Mouse (Mus musculus) retina, postnatal 7 days (tissue): Measurements from ENCODE around the gene Nr0b2.
"Not testable (repeated sequence)": the region's sequence is repeated elsewhere in the genome, so short reads cannot be mapped to it uniquely, and the experiment has no call there.

Source experiments
- DNase-seq: peaks from one replicate; pipeline ENCODE4 v3.0.0-alpha.2; 2012; ENCODE audit warnings: low read depth, low spot score

Nr0b2 gene

GRCm38 (mm10) chr4:133552768-133553447, at the start of gene Nr0b2:
Gene Nr0b2, plus strand, starts transcription at chr4:133553376.
- DNase-seq: no peak

GRCm38 (mm10) chr4:133504300-133504699, 48.9 kb upstream of the Nr0b2 start:
- no peak for DNase-seq

GRCm38 (mm10) chr4:133504755-133505485, 48.3 kb upstream of the Nr0b2 start:
- no peak for DNase-seq

- no peak for DNase-seq
Measured at GRCm38 (mm10) chr4:133506573-133506972, 46.6 kb upstream of the Nr0b2 start.

GRCm38 (mm10) chr4:133508990-133509389, 44.2 kb upstream of the Nr0b2 start:
- no peak for DNase-seq

- no peak for DNase-seq
Measured at GRCm38 (mm10) chr4:133511050-133511449, 42.1 kb upstream of the Nr0b2 start.

- not testable (repeated sequence) for DNase-seq
Measured at GRCm38 (mm10) chr4:133512511-133512910, 40.7 kb upstream of the Nr0b2 start.

GRCm38 (mm10) chr4:133512972-133513371, 40.2 kb upstream of the Nr0b2 start:
- peak; percentile 70 for DNase-seq

GRCm38 (mm10) chr4:133518601-133519368, 34.4 kb upstream of the Nr0b2 start, which contains the start of gene Kdf1:
Gene Kdf1, plus strand, starts transcription at chr4:133518963.
- no peak for DNase-seq

- DNase-seq: no peak
Measured at GRCm38 (mm10) chr4:133519369-133519665, 33.9 kb upstream of the Nr0b2 start.

- no peak for DNase-seq
Measured at GRCm38 (mm10) chr4:133521502-133521901, 31.7 kb upstream of the Nr0b2 start.

- no peak for DNase-seq
Measured at GRCm38 (mm10) chr4:133527788-133528187, 25.4 kb upstream of the Nr0b2 start.

- DNase-seq: no peak
Measured at GRCm38 (mm10) chr4:133532777-133533176, 20.4 kb upstream of the Nr0b2 start.

GRCm38 (mm10) chr4:133536081-133536480, 17.1 kb upstream of the Nr0b2 start:
- DNase-seq: no peak

GRCm38 (mm10) chr4:133536652-133537051, 16.5 kb upstream of the Nr0b2 start:
- no peak for DNase-seq

GRCm38 (mm10) chr4:133545272-133546231, 7.6 kb upstream of the Nr0b2 start, which contains the start of gene Nudc:
Gene Nudc, minus strand, starts transcription at chr4:133545996.
- peak; percentile 88 for DNase-seq

GRCm38 (mm10) chr4:133552029-133552428, 1.1 kb upstream of the Nr0b2 start:
- no peak for DNase-seq

GRCm38 (mm10) chr4:133553448-133554330, 513 bp downstream of the Nr0b2 start:
- no peak for DNase-seq

GRCm38 (mm10) chr4:133557041-133557717, 4.0 kb downstream of the Nr0b2 start:
- no peak for DNase-seq

- DNase-seq: no peak
Measured at GRCm38 (mm10) chr4:133559846-133560245, 6.7 kb downstream of the Nr0b2 start.
